Mouse (Mus musculus) heart, adult 18-20 months (tissue): ENCODE results near the gene Pgp. TPM values are rescaled to one million over a fixed set of nuclear protein-coding genes. Genes with fewer than 3 reads are reported as not detected.

Experiments used
- DNase-seq, 2 experiments: peaks; one replicate each; pipeline ENCODE4 v3.0.0; 2021 to 2022; ENCODE audit warnings: mixed read lengths in 1 of 2
- total RNA-seq, 2 experiments: library from RNA; stranded (reverse); gene quantifications; 2 replicates each; pipeline ENCODE4 v1.2.3; 2021

The Pgp gene
- total RNA-seq, 2 experiments from 2014 or later, result 40.1 to 43.5 TPM

- DNase-seq, result no peak
Observed at GRCm38 (mm10) chr17:24481027-24481815, 11.0 kb downstream of the Pgp start.

- DNase-seq, result no peak
Observed at GRCm38 (mm10) chr17:24483495-24483894, 13.3 kb downstream of the Pgp start.

- no peak for DNase-seq
Observed at GRCm38 (mm10) chr17:24485090-24485860, 15.1 kb downstream of the Pgp start.

- DNase-seq, result no peak
Observed at GRCm38 (mm10) chr17:24488186-24488661, 18.0 kb downstream of the Pgp start, which contains the start of gene Caskin1. Caskin1 (plus strand) TSS chr17:24488601.

- DNase-seq, result no peak
Observed at GRCm38 (mm10) chr17:24488662-24489264, 18.6 kb downstream of the Pgp start.

GRCm38 (mm10) chr17:24489265-24490030 lies 19.3 kb downstream of the Pgp start:
- DNase-seq, result no peak

GRCm38 (mm10) chr17:24490399-24490798 lies 20.2 kb downstream of the Pgp start:
- DNase-seq, result no peak

- DNase-seq, result peak in 1 of 2 experiments; percentile 69
Observed at GRCm38 (mm10) chr17:24494627-24495335, 24.6 kb downstream of the Pgp start.

- DNase-seq, result no peak
Observed at GRCm38 (mm10) chr17:24495443-24495842, 25.3 kb downstream of the Pgp start.

- no peak for DNase-seq
Observed at GRCm38 (mm10) chr17:24496026-24496425, 25.8 kb downstream of the Pgp start.

GRCm38 (mm10) chr17:24502208-24502607 lies 32.0 kb downstream of the Pgp start:
- no peak for DNase-seq

GRCm38 (mm10) chr17:24504085-24504484 lies 33.9 kb downstream of the Pgp start:
- no peak for DNase-seq

GRCm38 (mm10) chr17:24505286-24505955 lies 35.2 kb downstream of the Pgp start:
- no peak for DNase-seq

- DNase-seq, result peak; percentile 35 to 42
Observed at GRCm38 (mm10) chr17:24506332-24507070, 36.3 kb downstream of the Pgp start.

- no peak for DNase-seq
Observed at GRCm38 (mm10) chr17:24507129-24507664, 37.0 kb downstream of the Pgp start.

- DNase-seq, result no peak
Observed at GRCm38 (mm10) chr17:24507806-24508460, 37.7 kb downstream of the Pgp start.

- peak; percentile 51 to 73 for DNase-seq
Observed at GRCm38 (mm10) chr17:24513609-24514008, 43.4 kb downstream of the Pgp start.

- peak; percentile 26 to 60 for DNase-seq
Observed at GRCm38 (mm10) chr17:24514270-24515257, 44.4 kb downstream of the Pgp start.
